Mouse (Mus musculus) gastrocnemius, adult 2 months (tissue): ENCODE results near the gene Ndufb7. TPM values are rescaled to one million over a fixed set of nuclear protein-coding genes. Genes with fewer than 3 reads are reported as not detected.
"Not testable (repeated sequence)": the region's sequence is repeated elsewhere in the genome, so short reads cannot be mapped to it uniquely, and the experiment has no call there.

ENCODE experiments used
- DNase-seq: peaks from one replicate; pipeline ENCODE4 v3.0.0; 2022
- H3K27ac ChIP-seq: fragments of 200-600 bp; 2 replicates; pipeline ENCODE4 v1.8.1; 2022; ENCODE audit warnings: mild to moderate bottlenecking
- H3K4me3 ChIP-seq: fragments of 200-600 bp; 2 replicates; pipeline ENCODE4 v1.8.1; 2022; ENCODE audit warnings: mild to moderate bottlenecking, moderate library complexity
- CTCF ChIP-seq: fragments of 200-600 bp; IDR thresholded peaks from 2 replicates; pipeline ENCODE4 v1.8.1; 2022; ENCODE audit warnings: antibody characterized with exemption, mild to moderate bottlenecking, moderate library complexity
- intact Hi-C: fragments of 180-260 bp; cut with DNase I; formaldehyde crosslinking; loops from one replicate; pipeline ENCODE4 v1.15.1; 2025
- total RNA-seq, 2 experiments: library from RNA; stranded (reverse); gene quantifications; 2 replicates each; pipeline ENCODE4 v1.2.3; 2021

The Ndufb7 gene
- total RNA-seq, 2 experiments from 2014 or later, result 282 to 397 TPM

GRCm38 (mm10) chr8:83569165-83569564 lies 2.7 kb downstream of the Ndufb7 start:
- no peak for TF ChIP-seq CTCF
- no peak overlapping the region for H3K4me3 ChIP-seq
- DNase-seq, result peak; percentile 28
- peak overlapping the region; percentile 56 for H3K27ac ChIP-seq
- intact Hi-C loops, result loop anchor here (5.0 kb wide), 1 partner anchor 38 kb away; the partner anchor contains the start of genes Dnajb1 and Tecr

- Histone ChIP-seq H3K27ac (no peak overlapping the region; the same call in 1 of the 2 replicates), H3K4me3 (no peak overlapping the region)
- TF ChIP-seq CTCF, result no peak
- DNase-seq, result peak; percentile 17
- intact Hi-C loops, result no loop called here
Observed at GRCm38 (mm10) chr8:83570272-83571000, 4.0 kb downstream of the Ndufb7 start.

- intact Hi-C loops, DNase-seq, H3K27ac ChIP-seq, H3K4me3 ChIP-seq: not testable (repeated sequence)
Observed at GRCm38 (mm10) chr8:83571001-83571340, 4.5 kb downstream of the Ndufb7 start.

- TF ChIP-seq CTCF, result no peak
- intact Hi-C loops, result no loop called here
- peak overlapping the region; percentile 77 for H3K4me3 ChIP-seq
- peak overlapping the region; percentile 97 for H3K27ac ChIP-seq
- DNase-seq, result peak; percentile 15
Observed at GRCm38 (mm10) chr8:83571791-83572190, 5.3 kb downstream of the Ndufb7 start.

GRCm38 (mm10) chr8:83572246-83572812 lies 5.9 kb downstream of the Ndufb7 start:
- H3K4me3 ChIP-seq, result peak overlapping the region; percentile 77
- H3K27ac ChIP-seq, result peak overlapping the region; percentile 97
- no peak for TF ChIP-seq CTCF
- peak; percentile 14 for DNase-seq
- intact Hi-C loops, result no loop called here

GRCm38 (mm10) chr8:83573140-83573875 lies 6.8 kb downstream of the Ndufb7 start:
- peak; percentile 86 for DNase-seq
- intact Hi-C loops, result no loop called here
- Histone ChIP-seq H3K4me3 (peak overlapping the region; percentile 77), H3K27ac (peak overlapping the region; percentile 97)
- peak; percentile 42; the same call in 1 of the 2 replicates for TF ChIP-seq CTCF

GRCm38 (mm10) chr8:83574631-83575315 lies 8.3 kb downstream of the Ndufb7 start:
- no peak for TF ChIP-seq CTCF
- intact Hi-C loops, result no loop called here
- Histone ChIP-seq H3K27ac (peak overlapping the region; percentile 97), H3K4me3 (peak overlapping the region; percentile 77)
- DNase-seq, result peak; percentile 90

GRCm38 (mm10) chr8:83575561-83576515 lies 9.4 kb downstream of the Ndufb7 start:
- DNase-seq, result peak; percentile 91
- H3K27ac ChIP-seq, result peak overlapping the region; percentile 97
- H3K4me3 ChIP-seq, result peak overlapping the region; percentile 77
- intact Hi-C loops, result no loop called here
- no peak for TF ChIP-seq CTCF

GRCm38 (mm10) chr8:83576516-83576895 lies 10.0 kb downstream of the Ndufb7 start:
- intact Hi-C loops, result no loop called here
- no peak for DNase-seq
- peak overlapping the region; percentile 77 for H3K4me3 ChIP-seq
- no peak for TF ChIP-seq CTCF
- peak overlapping the region; percentile 97 for H3K27ac ChIP-seq

GRCm38 (mm10) chr8:83576921-83577320 lies 10.4 kb downstream of the Ndufb7 start:
- no peak for TF ChIP-seq CTCF
- Histone ChIP-seq H3K4me3 (peak overlapping the region; percentile 77), H3K27ac (peak overlapping the region; percentile 97)
- intact Hi-C loops, result no loop called here
- no peak for DNase-seq

- peak; percentile 70 for DNase-seq
- peak overlapping the region; percentile 77 for H3K4me3 ChIP-seq
- intact Hi-C loops, result no loop called here
- TF ChIP-seq CTCF, result no peak
- peak overlapping the region; percentile 97 for H3K27ac ChIP-seq
Observed at GRCm38 (mm10) chr8:83577384-83577791, 10.9 kb downstream of the Ndufb7 start.
